Mouse (Mus musculus) CH12.LX (cell line): Measurements from ENCODE around the gene Pfkfb4.

Experiments used
- CTCF ChIP-seq, 2 experiments: IDR thresholded peaks in 1 of 2; conservative IDR thresholded peaks in 1 of 2; 2 replicates each; pipeline ENCODE4 v1.5.1; 2011 to 2012; ENCODE audit warnings: low read depth in 2 of 2, low read length in 2 of 2, improper control_type of control experiment in 1 of 2, inconsistent platforms in 1 of 2, mild to moderate bottlenecking in 1 of 2, moderate library complexity in 1 of 2
- JUND ChIP-seq: conservative IDR thresholded peaks from 2 replicates; pipeline ENCODE4 v1.6.1; 2011; ENCODE audit warnings: low read depth, low read length, improper control_type of control experiment
- POLR2A ChIP-seq: IDR thresholded peaks from 2 replicates; pipeline ENCODE4 v1.6.1; 2011; ENCODE audit warnings: low read depth, mild to moderate bottlenecking, improper control_type of control experiment, low read length
- SMC3 ChIP-seq: IDR thresholded peaks from 2 replicates; pipeline ENCODE4 v1.6.1; 2011; ENCODE audit warnings: low read depth, low read length, improper control_type of control experiment

DNA sequence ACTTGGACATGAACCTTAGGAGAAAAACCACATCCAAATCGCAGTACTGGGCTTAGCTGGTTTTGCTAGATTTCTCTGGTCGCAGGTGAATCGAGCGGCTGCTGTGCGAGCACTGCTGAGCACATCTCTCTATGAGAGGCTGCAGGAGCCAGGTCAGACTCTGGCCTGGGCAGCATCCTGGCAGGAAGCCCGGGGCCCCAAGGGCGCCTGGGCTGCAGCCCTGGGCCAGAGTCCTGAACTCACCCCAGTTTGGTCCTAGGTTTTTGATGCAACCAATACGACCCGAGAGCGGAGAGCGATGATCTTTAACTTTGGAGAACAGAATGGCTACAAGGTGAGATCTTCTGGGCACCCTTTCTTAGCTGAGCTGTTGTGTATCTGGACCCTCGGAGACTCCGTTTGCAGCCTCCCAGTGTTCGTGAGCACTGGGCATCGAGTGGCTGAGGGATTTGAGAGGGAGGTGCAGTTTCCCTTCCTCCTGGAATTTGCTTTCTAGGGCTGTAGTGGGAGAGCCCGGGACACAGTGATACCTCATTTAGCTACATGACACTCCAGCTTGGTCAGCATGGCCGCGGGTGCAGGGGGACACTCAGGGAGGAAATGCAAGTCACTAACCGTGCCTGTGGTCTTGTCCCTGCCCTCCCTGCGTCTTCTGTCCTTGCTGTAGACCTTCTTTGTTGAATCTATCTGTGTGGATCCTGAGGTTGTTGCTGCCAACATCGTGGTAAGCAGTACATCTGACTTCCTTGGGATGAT is 15.6 kb downstream of the Pfkfb4 start:
- TF ChIP-seq SMC3 (no peak), CTCF (conservative IDR thresholded peaks at IDR 0.05 in 1 of 2, IDR thresholded peaks at IDR 0.05 in 1 of 2; ENCODE audit: low read depth in 2 of 2, low read length in 2 of 2) (no peak), JUND (no peak), POLR2A (no peak)
